Mouse (Mus musculus) heart, embryonic 11.5 days (tissue): ENCODE measurements around the gene Emilin1. TPM values are rescaled to one million over a fixed set of nuclear protein-coding genes. Genes with fewer than 3 reads are reported as not detected.

Experiments used
- ATAC-seq: fragments of 200-750 bp; cut with Nextera tagmentation; replicated peaks from 2 replicates; pipeline ENCODE4 v1.8.0; 2017; ENCODE audit warnings: moderate library complexity; ENCODE audit not compliant: insufficient number of reproducible peaks, low FRiP score, low TSS enrichment
- H3K27ac ChIP-seq: fragments of 300-500 bp; sonication (generic); 2 replicates; pipeline ENCODE4 v1.5.1; 2014; ENCODE audit warnings: mild to moderate bottlenecking, low read depth, low read length
- H3K27me3 ChIP-seq: fragments of 300-500 bp; sonication (generic); 2 replicates; pipeline ENCODE4 v1.6.1; 2014; ENCODE audit warnings: mild to moderate bottlenecking, low read length, mixed read lengths; ENCODE audit not compliant: control insufficient read depth, insufficient read depth
- H3K36me3 ChIP-seq: fragments of 300-500 bp; sonication (generic); 2 replicates; pipeline ENCODE4 v1.6.1; 2014; ENCODE audit warnings: mild to moderate bottlenecking, low read length, moderate library complexity, mixed read lengths; ENCODE audit not compliant: control insufficient read depth, insufficient read depth
- H3K4me1 ChIP-seq: fragments of 300-500 bp; sonication (generic); 2 replicates; pipeline ENCODE4 v1.6.1; 2014; ENCODE audit warnings: low read length; ENCODE audit not compliant: control insufficient read depth, insufficient read depth
- H3K4me2 ChIP-seq: fragments of 300-500 bp; sonication (generic); 2 replicates; pipeline ENCODE4 v1.6.1; 2014; ENCODE audit warnings: mild to moderate bottlenecking, moderate library complexity
- H3K4me3 ChIP-seq: fragments of 300-500 bp; sonication (generic); 2 replicates; pipeline ENCODE4 v1.5.1; 2014; ENCODE audit warnings: low read depth, low read length
- H3K9ac ChIP-seq: fragments of 300-500 bp; sonication (generic); 2 replicates; pipeline ENCODE4 v1.6.1; 2014; ENCODE audit warnings: mild to moderate bottlenecking, low read depth, low read length, moderate library complexity
- H3K9me3 ChIP-seq: fragments of 300-500 bp; sonication (generic); replicated peaks from 2 replicates; pipeline ENCODE4 v1.6.1; 2016; ENCODE audit warnings: low read length; ENCODE audit not compliant: control insufficient read depth
- WGBS: fragments of 180-500 bp; shearing (Covaris S2); extraction: QIAGEN DNeasy Blood & Tissue Kit; methylation state at CpG from one replicate; pipeline ENCODE4 v1.1.7; 2014; ENCODE audit not compliant: insufficient replicate concordance; 5-methylcytosine and 5-hydroxymethylcytosine counted together
- polyA plus RNA-seq: library from polyadenylated mRNA; unstranded; fragments of >200 nt; fragmentation: Nextera tagmentation; extraction: Ambion mirVana; gene quantifications from 2 replicates; pipeline ENCODE4 v1.2.1, GENCODE M21; 2014

Gene Emilin1
- polyA plus RNA-seq, 1 experiment from 2014 or later, result 90.5 TPM

DNA sequence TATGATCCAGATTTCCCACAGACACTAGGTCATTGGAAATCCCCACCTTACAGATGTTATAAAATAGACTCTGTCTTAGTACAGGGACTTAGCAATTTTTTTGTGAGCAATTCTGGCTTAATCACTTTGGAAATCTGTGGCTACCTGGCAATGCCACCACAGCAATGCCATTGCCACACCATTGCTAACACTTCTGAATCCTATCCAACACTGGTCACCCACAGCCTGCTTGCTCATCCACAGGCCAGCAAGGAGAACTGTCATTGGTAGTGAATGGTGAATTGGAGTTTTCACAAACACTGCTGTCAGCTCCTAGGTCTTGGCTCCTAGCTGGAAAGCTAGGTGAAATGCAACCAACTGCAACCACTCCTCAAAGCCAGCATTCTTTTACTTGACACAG is 2.7 kb upstream of the Emilin1 start:
- H3K4me1 ChIP-seq, result peaks cover 56% of the 10 kb centered on the region
- no peaks in the 10 kb centered on the region for H3K27me3 ChIP-seq
- no peak for ATAC-seq
- no peak overlapping the region for H3K4me2 ChIP-seq
- no peak overlapping the region for H3K27ac ChIP-seq
- no peak overlapping the region for H3K4me3 ChIP-seq
- peaks cover 3% of the 10 kb centered on the region for H3K36me3 ChIP-seq
- H3K9me3 ChIP-seq, result no peaks in the 10 kb centered on the region
- H3K9ac ChIP-seq, result no peak overlapping the region

DNA sequence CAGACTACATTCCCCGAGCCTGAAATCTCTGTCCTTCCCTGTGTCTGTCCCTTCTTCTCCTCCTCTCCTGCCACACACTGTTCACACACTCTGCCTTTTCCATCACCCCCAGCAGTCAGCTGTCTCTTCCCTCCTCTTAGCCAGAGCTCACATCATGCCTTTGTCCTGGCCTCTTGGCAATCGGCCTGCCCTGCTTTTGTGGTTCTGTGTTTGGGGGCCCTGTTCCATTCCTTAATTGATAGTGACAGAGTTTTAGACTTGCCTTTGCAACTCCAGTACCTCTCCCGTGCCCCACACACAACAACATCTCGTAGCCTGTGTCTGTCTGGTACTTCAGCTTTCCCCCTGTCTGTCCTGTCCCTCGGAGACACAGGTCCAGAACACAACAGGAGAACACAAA is 1.0 kb upstream of the Emilin1 start:
- peaks cover 2% of the 10 kb centered on the region; the same call in 1 of the 2 replicates for H3K36me3 ChIP-seq
- H3K9ac ChIP-seq, result no peak overlapping the region
- no peak overlapping the region for H3K4me3 ChIP-seq
- H3K27me3 ChIP-seq, result no peaks in the 10 kb centered on the region
- peak overlapping the region; percentile 92 for H3K27ac ChIP-seq
- 55% methylated on average over 5 of the region's 5 CpGs for WGBS
- peaks cover 56% of the 10 kb centered on the region for H3K4me1 ChIP-seq
- H3K4me2 ChIP-seq, result no peak overlapping the region
- no peaks in the 10 kb centered on the region for H3K9me3 ChIP-seq
- no peak for ATAC-seq

DNA sequence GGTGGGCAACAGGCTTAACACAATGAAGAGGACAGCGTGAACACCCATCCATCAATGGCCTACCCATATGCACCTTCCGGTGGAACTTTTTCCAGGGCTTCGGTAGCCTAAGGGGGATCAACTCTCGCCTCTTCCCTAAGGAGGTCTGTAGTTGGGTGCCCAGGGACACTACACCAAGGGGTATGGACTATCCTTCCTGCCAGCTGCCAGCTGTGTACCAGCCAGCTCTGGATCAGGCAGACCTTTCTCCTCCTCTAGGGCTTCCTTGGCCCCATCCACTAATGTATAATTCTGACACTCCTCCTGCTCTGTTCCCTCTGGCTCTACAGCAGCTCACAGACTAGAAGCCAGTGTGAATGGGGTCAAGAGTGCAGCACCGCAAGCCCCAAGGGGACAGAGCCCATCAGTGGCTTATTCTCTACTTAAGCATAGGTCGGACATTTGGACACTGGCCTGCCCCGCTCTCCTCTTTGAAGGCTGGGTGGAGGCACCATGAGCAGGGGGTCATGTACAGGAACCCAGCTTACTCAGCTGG is 966 bp downstream of the Emilin1 start:
- Histone ChIP-seq H3K36me3 (peaks cover 11% of the 10 kb centered on the region), H3K4me1 (peaks cover 46% of the 10 kb centered on the region), H3K9ac (peak overlapping the region; percentile 77), H3K4me2 (peak overlapping the region; percentile 75), H3K27ac (peak overlapping the region; percentile 92), H3K9me3 (no peaks in the 10 kb centered on the region), H3K27me3 (no peaks in the 10 kb centered on the region), H3K4me3 (peak overlapping the region; percentile 54)
- no peak for ATAC-seq
- WGBS, result 47% methylated on average over 7 of the region's 7 CpGs

DNA sequence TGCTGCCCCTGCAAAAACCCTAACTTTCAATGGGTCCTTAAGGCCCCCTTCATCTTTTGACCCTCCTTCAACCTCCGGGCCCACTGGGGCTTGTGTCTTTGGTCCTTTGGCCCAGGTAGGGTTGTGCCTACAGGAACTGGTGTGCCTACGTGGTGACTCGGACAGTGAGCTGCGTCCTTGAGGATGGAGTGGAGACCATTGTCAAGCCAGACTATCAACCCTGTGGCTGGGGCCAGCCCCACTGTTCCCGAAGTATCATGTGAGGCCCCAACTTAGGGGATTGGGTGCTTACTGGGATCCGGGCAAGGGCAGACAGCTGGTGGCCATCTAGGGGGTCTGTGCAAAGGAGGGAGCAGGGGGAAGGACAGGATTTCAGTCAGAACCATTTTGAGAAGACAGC is 1.6 kb downstream of the Emilin1 start:
- no peaks in the 10 kb centered on the region for H3K9me3 ChIP-seq
- peak overlapping the region; percentile 54 for H3K4me3 ChIP-seq
- H3K27me3 ChIP-seq, result no peaks in the 10 kb centered on the region
- H3K4me2 ChIP-seq, result peak overlapping the region; percentile 75
- ATAC-seq, result no peak
- H3K27ac ChIP-seq, result peak overlapping the region; percentile 92; the same call in 1 of the 2 replicates
- peak overlapping the region; percentile 77 for H3K9ac ChIP-seq
- WGBS, result 52% methylated on average over 6 of the region's 6 CpGs
- peaks cover 11% of the 10 kb centered on the region for H3K36me3 ChIP-seq
- H3K4me1 ChIP-seq, result peaks cover 40% of the 10 kb centered on the region

DNA sequence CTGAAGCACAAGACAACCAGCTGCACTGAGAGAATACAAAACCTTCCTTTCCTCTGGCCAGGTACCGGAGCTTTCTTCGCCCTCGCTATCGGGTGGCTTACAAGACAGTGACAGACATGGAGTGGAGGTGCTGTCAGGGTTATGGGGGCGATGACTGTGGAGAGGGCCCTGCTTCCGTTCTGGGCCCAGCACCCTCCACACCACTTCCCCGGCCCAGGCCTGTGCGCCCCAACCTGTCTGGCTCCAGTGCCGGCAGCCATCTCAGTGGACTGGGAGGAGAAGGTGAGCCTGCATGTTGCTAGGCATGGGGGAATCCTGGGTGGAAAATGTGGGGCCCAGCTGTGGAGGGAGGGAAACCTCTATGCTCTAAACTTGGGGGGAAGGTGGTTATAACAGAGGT is 2.3 kb downstream of the Emilin1 start:
- Histone ChIP-seq H3K27ac (peak overlapping the region; percentile 92), H3K27me3 (no peaks in the 10 kb centered on the region), H3K9me3 (no peaks in the 10 kb centered on the region), H3K4me1 (peaks cover 39% of the 10 kb centered on the region), H3K4me2 (peak overlapping the region; percentile 75), H3K36me3 (peaks cover 11% of the 10 kb centered on the region), H3K9ac (peak overlapping the region; percentile 77), H3K4me3 (peak overlapping the region; percentile 54)
- WGBS, result 54% methylated on average over 9 of the region's 9 CpGs
- no peak for ATAC-seq

DNA sequence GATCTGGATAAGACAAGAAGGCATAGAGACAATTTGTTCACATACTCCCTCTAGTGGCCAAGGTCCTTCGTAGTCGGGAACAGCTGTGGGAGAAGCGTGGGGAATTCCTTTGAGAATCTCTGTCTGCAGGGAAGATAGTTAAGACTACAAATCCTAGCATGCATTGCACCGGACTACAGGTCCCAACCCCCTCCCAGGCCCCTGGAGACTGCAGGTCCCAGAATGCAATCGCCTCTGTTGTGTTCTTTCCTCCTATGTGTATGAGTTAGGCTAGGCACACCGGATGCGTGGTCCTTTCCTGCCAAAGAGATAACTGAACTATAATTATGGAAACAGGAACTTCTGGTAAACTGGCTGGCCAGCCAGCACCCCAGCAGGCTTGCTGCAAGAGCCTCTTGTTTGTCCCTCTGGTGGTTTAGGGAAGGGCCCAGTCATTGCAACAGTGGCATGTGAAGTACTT is 2.8 kb downstream of the Emilin1 start:
- peak; percentile 49; the same call in 1 of the 2 replicates for ATAC-seq
- H3K4me3 ChIP-seq, result peak overlapping the region; percentile 54
- H3K9ac ChIP-seq, result no peak overlapping the region
- H3K9me3 ChIP-seq, result no peaks in the 10 kb centered on the region
- H3K27me3 ChIP-seq, result no peaks in the 10 kb centered on the region
- 4% methylated on average over 7 of the region's 7 CpGs for WGBS
- H3K36me3 ChIP-seq, result peaks cover 11% of the 10 kb centered on the region
- H3K4me1 ChIP-seq, result peaks cover 37% of the 10 kb centered on the region
- H3K27ac ChIP-seq, result peak overlapping the region; percentile 92
- peak overlapping the region; percentile 75 for H3K4me2 ChIP-seq

DNA sequence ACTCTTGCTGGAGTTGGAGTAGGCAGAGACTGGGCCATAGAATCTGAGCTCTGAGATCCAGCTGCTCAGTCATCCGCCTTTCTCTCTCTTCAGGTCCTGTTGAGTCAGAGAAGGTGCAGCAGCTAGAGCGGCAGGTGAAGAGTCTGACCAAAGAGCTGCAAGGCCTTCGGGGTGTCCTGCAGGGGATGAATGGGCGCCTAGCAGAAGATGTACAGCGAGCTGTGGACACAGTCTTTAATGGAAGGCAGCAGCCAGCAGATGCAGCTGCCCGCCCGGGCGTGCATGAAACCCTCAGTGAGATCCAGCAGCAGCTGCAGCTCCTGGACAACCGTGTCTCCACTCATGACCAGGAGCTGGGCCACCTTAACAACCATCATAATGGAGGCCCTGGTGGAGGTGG is 3.6 kb downstream of the Emilin1 start:
- Histone ChIP-seq H3K27ac (peak overlapping the region; percentile 52; the same call in 1 of the 2 replicates), H3K36me3 (peaks cover 11% of the 10 kb centered on the region), H3K4me1 (peaks cover 39% of the 10 kb centered on the region), H3K4me3 (no peak overlapping the region), H3K9me3 (no peaks in the 10 kb centered on the region), H3K9ac (no peak overlapping the region), H3K4me2 (peak overlapping the region; percentile 75; the same call in 1 of the 2 replicates), H3K27me3 (no peaks in the 10 kb centered on the region)
- WGBS, result 91% methylated on average over 9 of the region's 9 CpGs
- no peak for ATAC-seq

DNA sequence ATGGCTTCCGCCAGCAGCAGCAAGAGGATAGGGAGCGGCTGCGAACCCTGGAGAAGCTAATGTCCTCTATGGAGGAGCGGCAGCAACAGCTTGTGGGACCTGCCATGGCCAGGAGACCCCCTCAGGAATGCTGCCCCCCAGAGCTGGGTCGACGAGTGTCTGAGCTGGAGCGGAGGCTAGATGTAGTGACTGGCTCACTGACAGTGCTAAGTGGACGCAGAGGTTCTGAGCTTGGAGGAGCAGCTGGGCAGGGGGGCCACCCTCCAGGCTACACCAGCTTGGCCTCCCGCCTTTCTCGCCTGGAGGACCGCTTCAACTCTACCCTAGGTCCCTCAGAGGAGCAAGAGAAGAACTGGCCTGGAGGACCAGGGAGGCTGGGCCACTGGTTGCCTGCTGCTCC is 4.1 kb downstream of the Emilin1 start:
- Histone ChIP-seq H3K4me3 (no peak overlapping the region), H3K27me3 (no peaks in the 10 kb centered on the region), H3K27ac (no peak overlapping the region), H3K4me1 (peaks cover 39% of the 10 kb centered on the region), H3K9me3 (no peaks in the 10 kb centered on the region), H3K9ac (no peak overlapping the region), H3K36me3 (peaks cover 11% of the 10 kb centered on the region), H3K4me2 (no peak overlapping the region)
- WGBS, result 84% methylated on average over 11 of the region's 11 CpGs
- no peak for ATAC-seq
